Mouse (Mus musculus) small intestine, adult 2 months (tissue): ENCODE measurements around the gene Scrn3. TPM values are rescaled to one million over a fixed set of nuclear protein-coding genes. Genes with fewer than 3 reads are reported as not detected.

ENCODE experiments used
- H3K27ac ChIP-seq: fragments of 200-500 bp; 2 replicates; pipeline ENCODE4 v1.5.1; 2012; ENCODE audit warnings: low read depth, low read length, control low read depth, inconsistent platforms; ENCODE audit not compliant: insufficient read depth
- H3K27me3 ChIP-seq: fragments of 200-500 bp; 2 replicates; pipeline ENCODE4 v1.6.1; 2012; ENCODE audit warnings: mild to moderate bottlenecking, moderate library complexity, low read length, inconsistent platforms; ENCODE audit not compliant: control insufficient read depth, insufficient read depth
- H3K36me3 ChIP-seq: fragments of 200-500 bp; 2 replicates; pipeline ENCODE4 v1.6.1; 2012; ENCODE audit warnings: mild to moderate bottlenecking, low read length, control low read depth, inconsistent platforms; ENCODE audit not compliant: control insufficient read depth, insufficient read depth
- H3K4me1 ChIP-seq: fragments of 200-500 bp; 2 replicates; pipeline ENCODE4 v1.6.1; 2012; ENCODE audit warnings: low read length, inconsistent platforms, mixed read lengths; ENCODE audit not compliant: control insufficient read depth, insufficient read depth, insufficient read length
- H3K4me3 ChIP-seq: fragments of 200-500 bp; 2 replicates; pipeline ENCODE4 v1.5.1; 2012; ENCODE audit warnings: low read depth, mild to moderate bottlenecking, control low read depth, inconsistent platforms, low read length, moderate library complexity
- CTCF ChIP-seq: fragments of 200-500 bp; IDR thresholded peaks from 2 replicates; pipeline ENCODE4 v1.5.1; 2012; ENCODE audit warnings: low read depth, mild to moderate bottlenecking, control low read depth, inconsistent platforms, low read length, moderate library complexity, mixed read lengths; ENCODE audit not compliant: insufficient replicate concordance, insufficient read length; ENCODE audit errors: extremely low read depth
- POLR2A ChIP-seq: fragments of 200-500 bp; IDR thresholded peaks from 2 replicates; pipeline ENCODE4 v1.6.1; 2012; ENCODE audit warnings: low read depth, mild to moderate bottlenecking, control low read depth, inconsistent platforms, low read length, moderate library complexity
- WGBS: fragments of 180-500 bp; shearing (Covaris S2); methylation state at CpG from one replicate; pipeline ENCODE4 v1.1.7; 2018; 5-methylcytosine and 5-hydroxymethylcytosine counted together
- polyA plus RNA-seq: library from polyadenylated mRNA; depleted of rRNA; stranded (reverse); fragments of >200 nt; gene quantifications from 2 replicates; pipeline ENCODE4 v1.2.3, GENCODE M21; 2012

Scrn3 gene
- polyA plus RNA-seq, 1 experiment, result 1.6 TPM

- peaks cover 85% of the 10 kb centered on the region for H3K27me3 ChIP-seq
Observed at GRCm38 (mm10) chr2:73267231-73267630, 45.2 kb upstream of the Scrn3 start.

GRCm38 (mm10) chr2:73267818-73268217 is 44.6 kb upstream of the Scrn3 start:
- TF ChIP-seq CTCF (no peak), POLR2A (no peak)
- Histone ChIP-seq H3K4me1 (peaks cover 7% of the 10 kb centered on the region), H3K4me3 (no peak overlapping the region), H3K36me3 (no peaks in the 10 kb centered on the region), H3K27ac (no peak overlapping the region), H3K27me3 (peaks cover 88% of the 10 kb centered on the region)
- WGBS, result 13% methylated on average over 4 of the region's 4 CpGs

More at GRCm38 (mm10) chr2:73267231-73267630, 45.2 kb upstream of the Scrn3 start:
- WGBS, result 20% methylated on average over 3 of the region's 3 CpGs
- no peaks in the 10 kb centered on the region for H3K36me3 ChIP-seq
- no peak overlapping the region for H3K4me3 ChIP-seq
- peaks cover 4% of the 10 kb centered on the region for H3K4me1 ChIP-seq
- no peak for TF ChIP-seq POLR2A
- no peak for TF ChIP-seq CTCF
- no peak overlapping the region for H3K27ac ChIP-seq

GRCm38 (mm10) chr2:73268281-73268680 is 44.1 kb upstream of the Scrn3 start:
- H3K27me3 ChIP-seq, result peaks cover 88% of the 10 kb centered on the region
- 9% methylated on average over 12 of the region's 12 CpGs for WGBS
- H3K36me3 ChIP-seq, result no peaks in the 10 kb centered on the region
- peaks cover 11% of the 10 kb centered on the region for H3K4me1 ChIP-seq
- H3K4me3 ChIP-seq, result no peak overlapping the region
- no peak overlapping the region for H3K27ac ChIP-seq
- TF ChIP-seq CTCF (no peak), POLR2A (no peak)

- peaks cover 88% of the 10 kb centered on the region for H3K27me3 ChIP-seq
- TF ChIP-seq CTCF (no peak), POLR2A (no peak)
Observed at GRCm38 (mm10) chr2:73268836-73269395, 43.5 kb upstream of the Scrn3 start.

GRCm38 (mm10) chr2:73269666-73270065 is 42.7 kb upstream of the Scrn3 start:
- H3K36me3 ChIP-seq, result no peaks in the 10 kb centered on the region
- H3K4me3 ChIP-seq, result no peak overlapping the region
- TF ChIP-seq POLR2A, result no peak
- no peak for TF ChIP-seq CTCF
- WGBS, result 4% methylated on average over 17 of the region's 17 CpGs
- H3K27me3 ChIP-seq, result peaks cover 88% of the 10 kb centered on the region
- peaks cover 21% of the 10 kb centered on the region for H3K4me1 ChIP-seq
- H3K27ac ChIP-seq, result no peak overlapping the region

More at GRCm38 (mm10) chr2:73268836-73269395, 43.5 kb upstream of the Scrn3 start:
- Histone ChIP-seq H3K36me3 (no peaks in the 10 kb centered on the region), H3K4me3 (no peak overlapping the region), H3K27ac (no peak overlapping the region), H3K4me1 (peaks cover 17% of the 10 kb centered on the region)
- 13% methylated on average over 8 of the region's 8 CpGs for WGBS

- H3K4me1 ChIP-seq, result peaks cover 22% of the 10 kb centered on the region
- H3K27ac ChIP-seq, result no peak overlapping the region
- whole genome bisulfite sequencing, result 5% methylated on average over 14 of the region's 14 CpGs
- no peak overlapping the region for H3K4me3 ChIP-seq
- H3K27me3 ChIP-seq, result peaks cover 86% of the 10 kb centered on the region
- TF ChIP-seq POLR2A (no peak), CTCF (no peak)
- no peaks in the 10 kb centered on the region for H3K36me3 ChIP-seq
Observed at GRCm38 (mm10) chr2:73270071-73270592, 42.3 kb upstream of the Scrn3 start.

GRCm38 (mm10) chr2:73270593-73271458 is 41.6 kb upstream of the Scrn3 start:
- 4% methylated on average over 38 of the region's 38 CpGs for WGBS
- TF ChIP-seq CTCF (no peak), POLR2A (no peak)

More at GRCm38 (mm10) chr2:73270593-73271458, 41.6 kb upstream of the Scrn3 start:
- no peak overlapping the region for H3K4me3 ChIP-seq
- no peak overlapping the region for H3K27ac ChIP-seq
- H3K36me3 ChIP-seq, result no peaks in the 10 kb centered on the region
- H3K27me3 ChIP-seq, result peaks cover 80% of the 10 kb centered on the region
- H3K4me1 ChIP-seq, result peaks cover 22% of the 10 kb centered on the region
